Mouse (Mus musculus) left cerebral cortex, postnatal 4 days (tissue): ENCODE data around the gene Trim50. TPM values are rescaled to one million over a fixed set of nuclear protein-coding genes. Genes with fewer than 3 reads are reported as not detected.

ENCODE experiments used
- DNase-seq: peaks from one replicate; pipeline ENCODE4 v3.0.0-alpha.2; 2022
- intact Hi-C: fragments of 180-260 bp; cut with DNase I; formaldehyde crosslinking; loops from one replicate; pipeline ENCODE4 v1.15.1; 2025
- total RNA-seq, 2 experiments: library from RNA; stranded (reverse); gene quantifications; 2 replicates each; pipeline ENCODE4 v1.2.3; 2021

Gene Trim50
- total RNA-seq = not detected

- intact Hi-C loops = no loop called here
- no peak for DNase-seq
Observed at GRCm38 (mm10) chr5:135352995-135353394, at the start of gene Trim50. Gene Trim50 (plus strand): TSS chr5:135353295.

GRCm38 (mm10) chr5:135306321-135306965 is 46.7 kb upstream of the Trim50 start:
- intact Hi-C loops = no loop called here

GRCm38 (mm10) chr5:135316177-135316576 is 36.9 kb upstream of the Trim50 start:
- intact Hi-C loops = no loop called here
- no peak for DNase-seq

More at GRCm38 (mm10) chr5:135306321-135306965, 46.7 kb upstream of the Trim50 start:
- DNase-seq = no peak

GRCm38 (mm10) chr5:135319856-135320255 is 33.2 kb upstream of the Trim50 start:
- DNase-seq = no peak
- intact Hi-C loops = no loop called here

GRCm38 (mm10) chr5:135322197-135322596 is 30.9 kb upstream of the Trim50 start:
- intact Hi-C loops = no loop called here
- no peak for DNase-seq

GRCm38 (mm10) chr5:135326121-135326659 is 26.9 kb upstream of the Trim50 start:
- intact Hi-C loops = no loop called here
- DNase-seq = no peak

- intact Hi-C loops = no loop called here
- no peak for DNase-seq
Observed at GRCm38 (mm10) chr5:135329471-135329870, 23.6 kb upstream of the Trim50 start.

- DNase-seq = no peak
- intact Hi-C loops = no loop called here
Observed at GRCm38 (mm10) chr5:135330201-135330600, 22.9 kb upstream of the Trim50 start.

GRCm38 (mm10) chr5:135331161-135331560 is 21.9 kb upstream of the Trim50 start:
- no peak for DNase-seq
- intact Hi-C loops = no loop called here

GRCm38 (mm10) chr5:135337575-135337974 is 15.5 kb upstream of the Trim50 start:
- intact Hi-C loops = no loop called here
- no peak for DNase-seq

GRCm38 (mm10) chr5:135345989-135346388 is 7.1 kb upstream of the Trim50 start:
- no peak for DNase-seq
- intact Hi-C loops = no loop called here

- intact Hi-C loops = no loop called here
- DNase-seq = no peak
Observed at GRCm38 (mm10) chr5:135346430-135346829, 6.7 kb upstream of the Trim50 start.

GRCm38 (mm10) chr5:135347511-135348011 is 5.5 kb upstream of the Trim50 start:
- DNase-seq = no peak
- intact Hi-C loops = no loop called here

GRCm38 (mm10) chr5:135349862-135350261 is 3.2 kb upstream of the Trim50 start, which contains the start of gene Fkbp6:
Gene Fkbp6 (minus strand): TSS chr5:135350044.
- DNase-seq = no peak
- intact Hi-C loops = no loop called here

- intact Hi-C loops = no loop called here
Observed at GRCm38 (mm10) chr5:135351606-135352005, 1.5 kb upstream of the Trim50 start.

GRCm38 (mm10) chr5:135353564-135353963 is 469 bp downstream of the Trim50 start:
- no peak for DNase-seq
- intact Hi-C loops = no loop called here

More at GRCm38 (mm10) chr5:135351606-135352005, 1.5 kb upstream of the Trim50 start:
- DNase-seq = no peak

- intact Hi-C loops = no loop called here
- no peak for DNase-seq
Observed at GRCm38 (mm10) chr5:135356090-135356489, 3.0 kb downstream of the Trim50 start.

- DNase-seq = no peak
- intact Hi-C loops = no loop called here
Observed at GRCm38 (mm10) chr5:135357556-135357955, 4.5 kb downstream of the Trim50 start.

- intact Hi-C loops = no loop called here
- DNase-seq = no peak
Observed at GRCm38 (mm10) chr5:135359772-135360171, 6.7 kb downstream of the Trim50 start.

GRCm38 (mm10) chr5:135362572-135362971 is 9.5 kb downstream of the Trim50 start:
- intact Hi-C loops = no loop called here
- DNase-seq = no peak

- DNase-seq = peak; percentile 39
- intact Hi-C loops = no loop called here
Observed at GRCm38 (mm10) chr5:135363540-135363939, 10.4 kb downstream of the Trim50 start.

GRCm38 (mm10) chr5:135367841-135368240 is 14.7 kb downstream of the Trim50 start:
- no peak for DNase-seq
- intact Hi-C loops = no loop called here
